Mouse (Mus musculus): ENCODE measurements around the gene Gpcpd1.
A peak's percentile ranks its signal among the peaks of the same experiment; 100 is the strongest.
"Not testable (repeated sequence)": the region's sequence is repeated elsewhere in the genome, so short reads cannot be mapped to it uniquely, and the experiment has no call there.

Gpcpd1 gene

GRCm38 (mm10) chr2:132587240-132587779, at the start of gene Gpcpd1:
Gene Gpcpd1 (minus strand): TSS chr2:132587729.
- DNase-seq: no peak

GRCm38 (mm10) chr2:132636534-132636933, 49.0 kb upstream of the Gpcpd1 start:
- no peak for DNase-seq

- DNase-seq: no peak
Measured at GRCm38 (mm10) chr2:132628626-132629025, 41.1 kb upstream of the Gpcpd1 start.

GRCm38 (mm10) chr2:132623092-132623491, 35.6 kb upstream of the Gpcpd1 start:
- DNase-seq: no peak

- DNase-seq: no peak
Measured at GRCm38 (mm10) chr2:132617693-132618092, 30.2 kb upstream of the Gpcpd1 start.

- DNase-seq: no peak
Measured at GRCm38 (mm10) chr2:132613581-132614188, 26.2 kb upstream of the Gpcpd1 start.

GRCm38 (mm10) chr2:132611551-132612233, 24.2 kb upstream of the Gpcpd1 start:
- no peak for DNase-seq

GRCm38 (mm10) chr2:132607141-132608093, 19.9 kb upstream of the Gpcpd1 start:
- DNase-seq: no peak

GRCm38 (mm10) chr2:132605795-132606563, 18.4 kb upstream of the Gpcpd1 start:
- no peak for DNase-seq

GRCm38 (mm10) chr2:132604922-132605321, 17.4 kb upstream of the Gpcpd1 start:
- DNase-seq: no peak

- DNase-seq: no peak
Measured at GRCm38 (mm10) chr2:132603706-132604105, 16.2 kb upstream of the Gpcpd1 start.

GRCm38 (mm10) chr2:132601777-132602176, 14.2 kb upstream of the Gpcpd1 start:
- no peak for DNase-seq

GRCm38 (mm10) chr2:132600081-132600480, 12.6 kb upstream of the Gpcpd1 start:
- no peak for DNase-seq

- no peak for DNase-seq
Measured at GRCm38 (mm10) chr2:132599127-132599526, 11.6 kb upstream of the Gpcpd1 start.

GRCm38 (mm10) chr2:132597866-132598480, 10.4 kb upstream of the Gpcpd1 start:
- DNase-seq: no peak

GRCm38 (mm10) chr2:132597226-132597625, 9.7 kb upstream of the Gpcpd1 start:
- no peak for DNase-seq

- DNase-seq: peak; percentile 22 to 27
Measured at GRCm38 (mm10) chr2:132595601-132596235, 8.2 kb upstream of the Gpcpd1 start.

GRCm38 (mm10) chr2:132592126-132592525, 4.6 kb upstream of the Gpcpd1 start:
- DNase-seq: no peak

GRCm38 (mm10) chr2:132591579-132591978, 4.0 kb upstream of the Gpcpd1 start:
- not testable (repeated sequence) for DNase-seq

- DNase-seq: no peak
Measured at GRCm38 (mm10) chr2:132589906-132590538, 2.5 kb upstream of the Gpcpd1 start.

- no peak for DNase-seq
Measured at GRCm38 (mm10) chr2:132586006-132586405, 1.5 kb downstream of the Gpcpd1 start.
